Mouse (Mus musculus) limb, embryonic 11.5 days (tissue): ENCODE measurements around the gene D17Wsu92e. TPM values are rescaled to one million over a fixed set of nuclear protein-coding genes. Genes with fewer than 3 reads are reported as not detected.
"Not testable (repeated sequence)": the region's sequence is repeated elsewhere in the genome, so short reads cannot be mapped to it uniquely, and the experiment has no call there.

ENCODE experiments used
- ATAC-seq: fragments of 200-750 bp; cut with Nextera tagmentation; 2 replicates; pipeline ENCODE4 v1.8.0; 2017; ENCODE audit warnings: low read depth; ENCODE audit not compliant: insufficient number of reproducible peaks, low FRiP score, low TSS enrichment
- DNase-seq: peaks from one replicate; pipeline ENCODE4 v3.0.0-alpha.2; 2015; ENCODE audit warnings: low spot score
- H3K27ac ChIP-seq: fragments of 300-500 bp; sonication (generic); replicated peaks from 2 replicates; pipeline ENCODE4 v1.5.1; 2014; ENCODE audit warnings: low read depth, mild to moderate bottlenecking, low read length
- H3K27me3 ChIP-seq: fragments of 300-500 bp; sonication (generic); 2 replicates; pipeline ENCODE4 v1.6.1; 2014; ENCODE audit warnings: mild to moderate bottlenecking, low read length, mixed read lengths; ENCODE audit not compliant: control insufficient read depth, insufficient read depth
- H3K36me3 ChIP-seq: fragments of 300-500 bp; sonication (generic); 2 replicates; pipeline ENCODE4 v1.6.1; 2014; ENCODE audit warnings: mild to moderate bottlenecking, low read length, moderate library complexity, mixed read lengths; ENCODE audit not compliant: control insufficient read depth, insufficient read depth
- H3K4me1 ChIP-seq: fragments of 300-500 bp; sonication (generic); 2 replicates; pipeline ENCODE4 v1.6.1; 2014; ENCODE audit warnings: low read length, mixed read lengths; ENCODE audit not compliant: control insufficient read depth, insufficient read depth
- H3K4me2 ChIP-seq: fragments of 300-500 bp; sonication (generic); 2 replicates; pipeline ENCODE4 v1.6.1; 2014; ENCODE audit warnings: low read depth, mild to moderate bottlenecking, moderate library complexity; ENCODE audit not compliant: severe bottlenecking
- H3K4me3 ChIP-seq: fragments of 300-500 bp; sonication (generic); 2 replicates; pipeline ENCODE4 v1.5.1; 2014; ENCODE audit warnings: low read depth, low read length
- H3K9ac ChIP-seq: fragments of 300-500 bp; sonication (generic); 2 replicates; pipeline ENCODE4 v1.6.1; 2014; ENCODE audit warnings: mild to moderate bottlenecking, low read length
- H3K9me3 ChIP-seq: fragments of 300-500 bp; sonication (generic); 2 replicates; pipeline ENCODE4 v1.6.1; 2016; ENCODE audit warnings: low read length; ENCODE audit not compliant: control insufficient read depth
- WGBS: fragments of 180-500 bp; shearing (Covaris S2); extraction: QIAGEN DNeasy Blood & Tissue Kit; methylation state at CpG from one replicate; pipeline ENCODE4 v1.1.7; 2014; 5-methylcytosine and 5-hydroxymethylcytosine counted together
- polyA plus RNA-seq: library from polyadenylated mRNA; unstranded; fragments of >200 nt; fragmentation: Nextera tagmentation; extraction: Ambion mirVana; gene quantifications from 2 replicates; pipeline ENCODE4 v1.2.1, GENCODE M21; 2014

Gene D17Wsu92e
- polyA plus RNA-seq, 1 experiment from 2014 or later: 16.7 TPM

DNA sequence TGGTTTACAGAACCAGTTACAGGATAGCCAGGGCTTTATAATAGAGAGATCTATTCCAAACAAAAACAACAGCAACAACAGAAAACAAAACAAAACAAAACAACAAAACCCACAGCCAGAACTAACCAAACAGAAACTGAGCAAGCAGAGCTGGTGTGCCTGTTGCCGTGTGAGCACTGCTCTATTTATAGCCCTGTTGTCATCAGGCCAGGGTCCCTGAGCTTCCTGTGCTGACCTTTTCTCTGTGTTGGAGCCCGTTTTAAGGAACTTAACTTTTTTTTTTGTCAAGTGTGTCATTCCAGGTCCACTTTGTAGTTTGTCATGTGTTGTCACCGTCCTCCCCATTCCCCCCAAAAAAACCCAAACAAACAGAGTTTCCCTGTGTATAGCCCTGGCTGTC, 30.6 kb upstream of the D17Wsu92e start:
- no peaks in the 10 kb centered on the region for H3K4me1 ChIP-seq
- H3K27me3 ChIP-seq: no peaks in the 10 kb centered on the region
- peaks cover 19% of the 10 kb centered on the region for H3K36me3 ChIP-seq
- 83% methylated on average over 3 of the region's 3 CpGs for WGBS
- H3K4me3 ChIP-seq: no peak overlapping the region
- no peaks in the 10 kb centered on the region for H3K9me3 ChIP-seq
- DNase-seq (no peak), ATAC-seq (no peak)
- H3K4me2 ChIP-seq: no peak overlapping the region
- H3K9ac ChIP-seq: no peak overlapping the region
- no peak overlapping the region for H3K27ac ChIP-seq

DNA sequence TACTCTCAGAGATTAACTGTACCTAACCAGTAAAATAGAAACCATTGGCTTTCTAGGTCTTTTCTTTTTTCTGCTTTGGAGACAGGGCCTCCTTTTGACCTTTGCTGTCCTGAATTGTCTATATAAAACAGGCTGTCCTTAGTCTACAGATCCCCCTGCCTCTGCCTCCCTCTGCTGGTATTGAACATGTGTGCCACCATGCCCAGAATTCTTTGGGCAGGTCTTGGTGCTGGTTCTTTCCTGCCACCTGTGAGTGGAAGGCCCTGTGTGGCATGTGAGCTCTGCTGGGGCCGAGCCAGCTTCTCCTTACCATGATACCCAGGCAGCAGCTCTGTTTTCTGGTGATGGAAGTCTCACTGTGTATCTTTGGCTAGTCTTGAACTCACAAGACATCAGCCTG, 27.9 kb upstream of the D17Wsu92e start:
- no peak overlapping the region for H3K27ac ChIP-seq
- no peak overlapping the region for H3K4me2 ChIP-seq
- no peak overlapping the region for H3K4me3 ChIP-seq
- peaks cover 21% of the 10 kb centered on the region for H3K36me3 ChIP-seq
- no peak for ATAC-seq
- no peaks in the 10 kb centered on the region for H3K4me1 ChIP-seq
- 84% methylated on average over 1 of the region's 1 CpGs for WGBS
- no peak for DNase-seq
- no peaks in the 10 kb centered on the region for H3K9me3 ChIP-seq
- no peaks in the 10 kb centered on the region for H3K27me3 ChIP-seq
- H3K9ac ChIP-seq: no peak overlapping the region

DNA sequence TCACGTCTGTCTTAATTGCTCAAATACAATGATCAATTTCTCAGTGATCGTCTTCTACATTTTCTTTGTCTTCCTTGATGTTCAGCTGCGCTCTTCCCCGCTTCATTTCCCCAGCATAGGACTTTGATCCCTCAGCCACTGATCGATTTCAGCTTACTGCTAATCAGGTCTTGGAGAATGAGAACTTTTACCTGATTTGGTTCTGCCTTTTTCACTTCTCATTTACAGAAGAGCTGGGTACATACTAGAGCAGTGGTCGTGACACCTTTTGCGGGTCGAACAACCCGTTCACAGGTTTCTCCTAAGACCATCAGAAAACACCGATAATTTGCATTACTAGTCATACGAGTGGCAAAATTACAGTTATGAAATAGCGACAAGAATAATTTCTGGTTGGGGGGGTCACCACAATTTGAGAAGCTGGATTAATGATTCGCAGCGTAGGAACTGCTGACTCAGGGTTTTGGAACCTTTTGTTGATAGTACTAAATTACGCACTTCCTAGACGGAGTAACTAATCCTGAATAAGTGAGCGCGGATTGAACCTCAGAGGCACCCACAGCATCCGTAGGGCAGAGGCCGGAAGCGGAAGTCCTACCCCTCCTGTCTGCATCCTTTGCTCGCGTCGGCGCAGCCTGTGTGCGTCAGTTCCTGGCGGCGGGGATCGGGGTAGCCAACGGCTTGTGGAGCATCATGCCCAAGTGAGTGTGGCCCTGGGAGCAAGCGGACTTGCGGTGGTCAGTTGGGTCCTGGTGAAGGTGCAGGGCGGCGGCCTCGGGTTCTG, 19.2 kb upstream of the D17Wsu92e start:
- ATAC-seq (peak; percentile 94), DNase-seq (peak; percentile 95)
- Histone ChIP-seq H3K27me3 (no peaks in the 10 kb centered on the region), H3K27ac (no peak overlapping the region), H3K4me1 (0 out of 2 replicates have a peak, but pooled peaks cover 4% of the 10 kb centered on the region), H3K9me3 (no peaks in the 10 kb centered on the region), H3K4me3 (peak overlapping the region; percentile 88), H3K4me2 (peak overlapping the region; percentile 79), H3K36me3 (peaks cover 7% of the 10 kb centered on the region; the same call in 1 of the 2 replicates), H3K9ac (peak overlapping the region; percentile 79)
- WGBS: 3% methylated on average over 35 of the region's 35 CpGs

DNA sequence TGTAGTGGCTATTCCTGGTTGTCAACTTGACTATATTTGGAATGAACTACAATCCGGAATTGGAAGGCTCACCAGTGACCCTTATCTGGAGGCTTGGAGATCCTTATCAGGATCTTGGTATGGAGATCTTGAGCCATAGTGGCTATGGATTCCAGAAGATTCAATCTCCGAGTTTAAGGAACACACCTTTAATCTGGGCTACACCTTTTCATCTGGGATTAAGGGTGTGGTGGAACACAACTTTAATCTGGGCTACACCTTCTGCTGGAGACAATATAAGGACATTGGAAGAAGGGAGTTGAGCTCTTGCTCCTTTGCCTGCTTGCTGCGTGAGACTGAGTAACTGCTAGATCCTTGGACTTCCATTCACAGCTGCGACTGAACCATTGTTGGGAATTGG, 17.4 kb upstream of the D17Wsu92e start, which contains the start of gene Snrpc:
Snrpc (plus strand) TSS at position 301 of the 400 bp plus-strand sequence.
- not testable (repeated sequence) for H3K4me1 ChIP-seq, ATAC-seq, H3K4me2 ChIP-seq, H3K9me3 ChIP-seq, H3K4me3 ChIP-seq, H3K27ac ChIP-seq, DNase-seq, H3K36me3 ChIP-seq, H3K27me3 ChIP-seq, H3K9ac ChIP-seq
- WGBS: 89% methylated on average over 2 of the region's 4 CpGs

DNA sequence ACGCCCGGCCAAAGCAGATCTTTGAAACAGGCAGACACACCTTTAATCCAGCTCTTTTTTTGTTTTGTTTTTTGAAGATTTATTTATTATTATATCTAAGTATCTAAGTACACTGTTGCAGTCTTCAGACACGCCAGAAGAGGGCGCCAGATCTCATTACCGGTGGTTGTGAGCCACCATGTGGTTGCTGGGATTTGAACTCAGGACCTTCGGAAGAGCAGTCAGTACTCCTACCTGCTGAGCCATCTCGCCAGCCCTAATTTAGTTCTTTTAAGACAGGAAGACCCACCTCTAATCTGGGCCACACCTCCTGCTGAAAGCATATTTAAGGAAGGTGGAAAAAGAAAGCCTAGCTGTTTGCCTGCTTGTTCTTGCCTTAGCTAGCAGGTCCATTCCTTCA, 10.0 kb upstream of the D17Wsu92e start:
- DNase-seq (peak; percentile 38), ATAC-seq (no peak)
- H3K4me2 ChIP-seq: no peak overlapping the region
- no peaks in the 10 kb centered on the region for H3K36me3 ChIP-seq
- no peak overlapping the region for H3K27ac ChIP-seq
- WGBS: 58% methylated on average over 7 of the region's 7 CpGs
- peaks cover 6% of the 10 kb centered on the region; the same call in 1 of the 2 replicates for H3K4me1 ChIP-seq
- no peaks in the 10 kb centered on the region for H3K27me3 ChIP-seq
- no peaks in the 10 kb centered on the region for H3K9me3 ChIP-seq
- no peak overlapping the region for H3K4me3 ChIP-seq
- H3K9ac ChIP-seq: no peak overlapping the region

DNA sequence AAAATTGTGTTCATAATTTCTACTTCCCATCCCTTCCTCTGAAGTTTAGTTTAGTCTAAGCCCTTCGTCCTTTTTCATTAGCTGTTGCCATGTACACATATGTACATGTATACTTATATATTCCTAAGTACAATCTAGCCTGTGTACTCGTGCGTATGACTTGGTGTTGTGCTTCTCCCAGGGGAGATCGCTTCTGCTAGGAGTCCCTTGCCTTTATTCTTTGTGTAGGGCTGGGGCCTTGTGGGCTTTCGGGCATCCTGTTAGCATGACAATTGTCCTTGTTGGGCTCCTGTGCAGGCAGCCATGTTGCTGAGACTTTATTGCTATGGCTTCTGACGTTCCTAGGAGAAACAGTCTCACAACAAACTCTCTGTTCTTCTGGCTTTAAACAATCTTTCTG, 7.1 kb upstream of the D17Wsu92e start:
- no peaks in the 10 kb centered on the region for H3K9me3 ChIP-seq
- no peaks in the 10 kb centered on the region for H3K27me3 ChIP-seq
- no peak overlapping the region for H3K4me2 ChIP-seq
- peaks cover 6% of the 10 kb centered on the region; the same call in 1 of the 2 replicates for H3K4me1 ChIP-seq
- DNase-seq: no peak
- no peak for ATAC-seq
- 39% methylated on average over 6 of the region's 6 CpGs for WGBS
- H3K36me3 ChIP-seq: no peaks in the 10 kb centered on the region
- no peak overlapping the region for H3K9ac ChIP-seq
- no peak overlapping the region for H3K27ac ChIP-seq
- no peak overlapping the region for H3K4me3 ChIP-seq

DNA sequence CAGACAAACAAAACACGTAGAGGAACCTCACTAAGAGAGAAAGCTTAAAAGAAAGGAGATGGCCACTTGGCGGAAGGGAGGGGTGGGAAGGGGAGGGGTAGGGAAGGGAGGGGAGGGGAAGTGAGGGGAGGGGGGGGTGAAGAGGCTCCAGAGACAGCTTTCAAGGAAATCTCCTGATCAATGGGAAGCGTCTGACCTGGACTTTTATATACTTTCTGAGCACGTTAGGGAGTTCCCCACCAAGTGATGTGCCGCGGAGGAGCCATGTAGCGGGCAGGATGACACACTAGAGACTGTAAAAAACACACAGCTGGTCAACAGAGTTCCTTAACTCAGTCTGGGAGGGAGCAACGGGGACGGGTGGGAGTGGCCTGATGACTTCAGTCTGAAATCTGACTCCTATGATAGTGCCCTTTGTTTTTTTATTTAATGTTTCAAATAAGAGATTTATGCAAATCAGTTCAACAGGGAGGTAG, 6.5 kb upstream of the D17Wsu92e start:
- DNase-seq (peak; percentile 49), ATAC-seq (no peak)
- Histone ChIP-seq H3K27me3 (no peaks in the 10 kb centered on the region), H3K4me1 (peaks cover 6% of the 10 kb centered on the region; the same call in 1 of the 2 replicates), H3K4me3 (peak overlapping the region; percentile 16; the same call in 1 of the 2 replicates), H3K9me3 (no peaks in the 10 kb centered on the region), H3K27ac (no peak overlapping the region), H3K4me2 (peak overlapping the region; percentile 48), H3K36me3 (no peaks in the 10 kb centered on the region), H3K9ac (0 out of 2 replicates have a peak overlapping the region, but pooled peaks have one; percentile 30)
- under 1% methylated on average over 8 of the region's 9 CpGs for WGBS

DNA sequence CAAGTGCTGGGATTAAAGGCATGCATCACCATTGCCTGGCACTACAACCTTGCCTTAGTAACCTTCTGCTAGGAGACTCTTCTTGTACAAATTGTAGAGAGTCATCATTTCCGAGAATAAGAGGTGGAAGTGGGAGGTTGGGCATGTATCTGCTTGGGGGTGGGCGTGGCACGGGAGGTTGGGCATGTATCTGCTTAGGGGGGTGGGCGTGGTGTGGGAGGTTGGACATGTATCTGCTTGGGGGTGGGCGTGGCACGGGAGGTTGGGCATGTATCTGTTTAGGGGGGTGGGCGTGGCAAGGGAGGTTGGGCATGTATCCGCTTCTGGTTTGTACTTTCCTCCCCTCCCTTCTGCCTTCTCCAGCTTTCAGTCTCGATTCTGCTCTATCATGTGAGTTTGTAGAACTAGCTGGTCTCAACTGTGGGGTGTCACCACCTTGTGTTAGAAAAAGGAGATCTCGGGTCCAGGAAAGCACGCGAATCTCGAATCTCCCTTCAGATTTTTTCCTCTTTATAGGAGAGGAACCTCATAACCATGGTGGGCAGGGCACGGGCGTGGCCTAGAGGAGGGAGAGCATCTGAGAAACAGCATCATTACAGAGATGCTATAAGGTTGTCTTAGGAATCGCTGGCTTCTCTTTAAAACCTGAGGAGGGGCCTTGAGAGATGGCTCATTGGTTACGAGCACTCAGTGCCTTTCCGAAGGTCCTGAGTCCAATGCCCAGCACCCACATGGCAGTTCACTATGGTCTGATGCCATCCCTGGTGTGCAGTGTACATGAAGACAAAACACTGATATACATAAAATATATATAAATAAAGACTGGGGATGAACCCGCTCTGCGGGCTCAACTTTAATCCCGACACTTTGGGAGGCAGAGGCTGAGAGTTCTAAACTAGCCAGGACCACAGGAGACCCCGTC, 5.8 kb upstream of the D17Wsu92e start:
- peak; percentile 48 for ATAC-seq
- Histone ChIP-seq H3K36me3 (no peaks in the 10 kb centered on the region), H3K4me3 (peak overlapping the region; percentile 16), H3K4me1 (peaks cover 6% of the 10 kb centered on the region), H3K27me3 (no peaks in the 10 kb centered on the region), H3K4me2 (peak overlapping the region; percentile 48), H3K9ac (0 out of 2 replicates have a peak overlapping the region, but pooled peaks have one; percentile 12), H3K9me3 (no peaks in the 10 kb centered on the region), H3K27ac (no peak overlapping the region)
- 3% methylated on average over 22 of the region's 22 CpGs for WGBS
- peak; percentile 71 for DNase-seq
